Mouse (Mus musculus) left cerebral cortex, postnatal 25 days (tissue): ENCODE measurements at regions not wholly inside any gene's neighbourhood (a gene's known extent, or its start where the extent isn't known, plus 50 kb on each side); places are given as distances from the start of the nearest gene placed in this dataset.
A peak's percentile ranks its signal among the peaks of the same experiment; 100 is the strongest.

Experiments used
- DNase-seq, 2 experiments: peaks; one replicate each; pipeline ENCODE4 v3.0.0; 2022; ENCODE audit warnings: low spot score in 2 of 2, mixed read lengths in 1 of 2
- intact Hi-C: fragments of 180-260 bp; cut with DNase I; formaldehyde crosslinking; loops from one replicate; pipeline ENCODE4 v1.15.1; 2025

DNA sequence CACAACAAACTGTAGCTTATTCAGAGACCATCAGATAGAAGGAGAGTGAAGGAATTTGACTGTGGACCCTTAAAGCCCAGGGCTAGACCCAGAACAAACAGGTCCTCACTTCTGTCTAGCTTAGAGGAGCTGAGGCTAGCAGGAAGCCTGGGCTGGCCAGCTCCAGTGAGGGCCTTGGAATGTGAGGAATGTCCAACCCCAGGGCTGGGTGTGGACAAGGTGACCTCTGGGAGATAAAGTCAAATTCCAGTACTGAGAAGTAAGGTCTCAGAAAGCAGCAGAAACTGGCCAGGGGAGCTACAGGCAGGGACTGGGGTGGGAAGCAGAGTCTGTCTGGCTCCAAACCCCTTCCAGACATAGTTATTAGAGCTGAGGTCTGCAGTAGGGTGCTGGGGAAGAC, 51.0 kb upstream of the Ssbp3 start:
- intact Hi-C loops = no loop called here
- no peak for DNase-seq

DNA sequence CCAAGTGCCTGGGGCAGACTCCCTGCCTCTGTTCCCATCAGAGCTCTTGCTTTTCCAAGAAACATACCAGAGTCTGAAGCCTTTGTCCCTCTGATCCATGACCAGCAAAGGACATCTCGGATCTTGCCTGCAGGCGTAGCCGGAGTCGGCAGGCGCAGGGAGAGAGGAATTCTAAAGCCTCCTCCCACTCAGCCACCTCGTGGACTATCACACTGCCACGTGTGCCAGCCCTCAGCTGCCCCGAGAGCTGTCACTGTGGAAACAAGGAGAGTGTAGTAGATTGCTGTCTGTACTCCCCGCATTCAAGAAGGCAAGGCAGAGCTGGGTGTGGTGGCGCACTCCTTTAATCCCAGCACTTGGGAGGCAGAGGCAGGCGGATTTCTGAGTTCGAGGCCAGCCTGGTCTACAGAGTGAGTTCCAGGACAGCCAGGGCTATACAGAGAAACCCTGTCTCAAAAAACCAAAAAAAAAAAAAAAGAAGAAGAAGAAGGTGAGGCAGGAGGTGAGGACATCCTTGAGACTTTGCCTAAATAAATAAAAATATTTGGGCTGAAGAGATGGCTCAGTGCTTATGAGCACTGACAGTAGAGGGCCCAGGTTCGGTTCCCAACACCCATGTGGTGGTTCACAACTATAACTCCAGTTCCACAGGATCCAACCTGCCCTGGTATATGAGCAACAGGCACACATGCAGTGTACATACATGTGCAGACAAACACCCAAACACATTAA, 52.0 kb upstream of the Ssbp3 start:
- no peak for DNase-seq
- intact Hi-C loops = no loop called here

- intact Hi-C loops = no loop called here
- DNase-seq = no peak
These were observed 51.0 kb upstream of the Acot11 start for GRCm38 (mm10) chr4:106855771-106856170.

GRCm38 (mm10) chr4:106854361-106855309, 49.8 kb upstream of the Acot11 start:
- peak; percentile 34 to 51 for DNase-seq

More at GRCm38 (mm10) chr4:106854361-106855309, 49.8 kb upstream of the Acot11 start:
- intact Hi-C loops = no loop called here
